Mouse (Mus musculus) urinary bladder, postnatal 36 days (tissue): Measurements from ENCODE around the gene Akt2.

Experiments
- DNase-seq, 2 experiments: peaks; one replicate each; pipeline ENCODE4 v3.0.0; 2022; ENCODE audit warnings: low spot score in 2 of 2, mixed read lengths in 1 of 2

Akt2 gene

GRCm38 (mm10) chr7:27590088-27590487, 1.3 kb upstream of the Akt2 start:
- DNase-seq, result no peak

DNA sequence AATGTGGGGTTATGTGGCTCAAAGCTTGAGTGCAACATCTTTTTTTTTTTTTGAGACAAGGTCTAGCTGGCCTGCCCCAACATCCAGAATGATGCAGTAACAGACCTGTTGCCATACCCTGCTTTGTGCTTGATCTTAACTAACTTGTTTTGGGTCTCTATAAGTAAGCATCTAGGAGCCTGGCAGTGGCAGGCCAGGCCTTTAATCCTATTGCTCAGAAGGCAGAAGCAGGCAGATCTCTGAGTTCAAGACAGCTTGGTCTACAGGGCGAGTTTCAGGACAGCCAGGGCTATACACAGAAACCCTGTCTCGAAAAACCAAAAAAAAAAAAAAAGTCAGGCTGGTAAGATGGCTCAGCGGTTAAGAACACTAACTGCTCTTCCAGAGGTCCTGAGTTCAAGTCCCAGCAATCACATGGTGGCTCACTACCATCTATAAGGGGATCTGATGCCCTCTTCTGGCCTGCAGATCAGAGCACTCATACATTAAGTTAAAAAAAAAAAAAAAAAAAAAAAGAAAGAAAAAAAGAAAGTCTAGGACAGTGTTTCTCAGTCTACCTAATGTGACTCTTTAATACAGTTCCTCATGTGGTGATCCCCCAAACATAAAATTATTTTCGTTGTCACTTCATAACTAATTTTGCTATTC, 662 bp upstream of the Akt2 start:
- no peak for DNase-seq

GRCm38 (mm10) chr7:27592217-27592929, 1.0 kb downstream of the Akt2 start:
- peak; percentile 35 to 36 for DNase-seq

GRCm38 (mm10) chr7:27592934-27593645, 1.7 kb downstream of the Akt2 start:
- no peak for DNase-seq

DNA sequence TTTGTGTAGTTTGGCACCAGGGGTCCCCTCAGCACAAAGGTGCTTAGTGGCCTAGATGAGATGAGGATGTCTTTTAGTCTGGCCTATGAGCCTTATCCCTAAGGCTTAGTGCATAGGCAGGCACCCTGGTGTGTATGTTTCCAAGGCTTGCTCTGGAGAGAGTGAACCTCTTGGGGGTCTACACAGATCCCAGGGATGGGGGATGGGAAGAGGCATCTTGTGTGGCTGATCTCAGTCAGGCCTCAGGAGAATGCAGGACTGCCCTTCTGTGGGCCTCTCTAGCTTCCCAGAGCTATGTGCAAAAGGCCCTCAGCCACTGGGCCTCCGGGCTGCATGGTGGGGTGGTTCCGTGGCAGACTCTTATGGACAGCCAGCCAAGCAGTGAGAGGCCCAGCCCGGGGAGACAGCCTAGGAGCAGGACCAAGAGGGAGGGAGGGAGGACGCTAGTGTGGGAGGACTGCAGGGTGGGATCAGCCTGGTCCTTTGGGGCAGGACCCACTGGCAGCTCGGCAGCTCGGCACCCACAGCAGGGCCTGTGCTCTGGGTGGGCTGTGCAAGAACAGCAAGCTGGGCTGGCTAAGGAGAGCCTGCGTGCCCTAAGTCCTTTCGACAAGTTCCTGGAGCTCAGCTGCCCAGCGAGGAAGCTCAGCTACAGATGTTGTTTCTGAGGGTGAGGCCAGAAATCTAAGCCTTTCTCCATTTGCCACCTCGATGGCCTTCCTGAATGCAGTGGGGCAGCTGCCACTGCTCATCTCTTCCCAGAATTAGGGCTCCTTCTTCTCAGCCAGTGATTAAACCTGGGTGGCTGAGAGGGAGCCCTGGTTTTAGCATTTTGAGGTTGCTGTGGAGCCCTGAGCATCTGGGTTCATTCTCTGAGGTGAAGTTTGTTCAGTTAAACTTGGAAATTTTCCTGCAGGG, 5.5 kb downstream of the Akt2 start:
- peak in 1 of 2 experiments; percentile 56 for DNase-seq

DNA sequence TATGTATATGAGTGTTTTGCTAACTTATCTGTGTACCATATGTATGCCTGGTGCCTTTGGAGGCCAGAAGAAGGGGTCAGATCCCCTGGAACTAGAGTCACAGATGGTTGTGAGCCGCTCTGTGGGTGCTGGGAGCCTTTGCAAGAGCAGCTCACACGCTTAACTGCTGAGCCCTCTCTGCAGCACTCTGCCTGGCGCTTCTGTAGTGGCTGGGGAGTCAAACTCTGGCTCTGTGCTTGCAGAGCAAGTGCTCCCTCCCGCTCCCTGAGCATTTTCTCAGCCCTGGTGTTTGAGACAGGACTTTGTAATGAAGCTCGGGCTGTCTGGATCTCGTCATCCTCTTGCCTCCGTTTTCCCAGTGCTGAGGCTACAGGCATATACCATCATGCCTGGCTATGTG, 6.7 kb downstream of the Akt2 start:
- no peak for DNase-seq

DNA sequence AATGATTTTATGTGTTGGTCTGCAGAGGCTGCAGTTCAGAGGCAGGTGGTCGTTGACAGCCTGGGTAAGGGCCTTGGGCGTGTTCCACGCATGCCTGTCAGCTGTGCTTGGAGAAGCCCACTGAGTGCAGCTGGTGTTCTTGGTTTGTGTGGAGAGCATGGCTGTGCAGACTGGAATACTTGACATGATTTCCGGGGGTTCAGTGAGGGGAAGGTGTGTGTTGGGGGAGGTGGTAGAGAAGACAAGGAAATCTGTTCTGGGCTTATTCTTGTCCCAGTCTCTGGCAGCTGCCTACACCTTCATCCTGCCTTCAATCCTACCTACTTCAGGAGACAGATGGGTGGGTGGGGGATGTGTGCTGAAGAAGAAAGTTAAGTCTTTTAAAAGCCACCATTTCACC, 10.3 kb downstream of the Akt2 start:
- DNase-seq, result no peak

GRCm38 (mm10) chr7:27602161-27602560, 10.8 kb downstream of the Akt2 start:
- no peak for DNase-seq

- no peak for DNase-seq
Observed at GRCm38 (mm10) chr7:27602835-27603234, 11.5 kb downstream of the Akt2 start.

DNA sequence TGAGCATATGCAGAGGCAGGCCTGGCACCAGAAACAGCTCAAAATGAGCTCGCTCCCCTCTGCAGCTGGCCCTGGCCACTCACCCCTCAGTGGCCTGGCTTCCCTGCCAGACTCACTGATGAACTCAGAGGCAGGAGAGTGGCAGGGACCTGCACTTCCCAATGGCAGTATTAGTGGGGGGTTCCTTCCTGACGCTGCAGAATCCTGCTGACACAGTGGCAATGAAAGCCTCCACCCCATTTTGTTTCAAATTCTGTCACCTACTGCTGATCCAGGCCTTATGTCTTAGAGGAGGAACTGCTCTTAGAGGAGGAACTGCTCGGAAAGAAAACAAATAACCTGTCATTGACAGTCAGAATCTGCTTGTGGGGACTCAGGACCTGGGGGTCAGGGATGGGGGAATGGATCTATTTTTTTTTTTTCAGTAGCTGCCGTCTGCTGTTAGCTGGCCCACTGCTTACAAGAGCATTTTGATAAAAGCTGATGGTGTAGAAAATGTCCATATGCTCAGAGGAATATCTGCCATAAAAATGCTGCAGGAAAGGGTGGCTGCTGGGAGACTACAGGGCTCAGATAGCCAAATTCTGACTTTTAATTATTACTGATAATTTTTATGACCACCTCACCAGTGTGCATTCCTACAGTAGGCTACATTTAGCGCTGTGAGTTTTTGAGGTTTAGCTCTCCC, 13.5 kb downstream of the Akt2 start:
- no peak for DNase-seq

GRCm38 (mm10) chr7:27605499-27606285, 14.3 kb downstream of the Akt2 start:
- peak; percentile 39 to 78 for DNase-seq

GRCm38 (mm10) chr7:27606481-27607254, 15.3 kb downstream of the Akt2 start:
- DNase-seq, result no peak

GRCm38 (mm10) chr7:27607580-27607979, 16.2 kb downstream of the Akt2 start:
- DNase-seq, result peak in 1 of 2 experiments; percentile 65

GRCm38 (mm10) chr7:27608130-27608529, 16.8 kb downstream of the Akt2 start:
- no peak for DNase-seq

DNA sequence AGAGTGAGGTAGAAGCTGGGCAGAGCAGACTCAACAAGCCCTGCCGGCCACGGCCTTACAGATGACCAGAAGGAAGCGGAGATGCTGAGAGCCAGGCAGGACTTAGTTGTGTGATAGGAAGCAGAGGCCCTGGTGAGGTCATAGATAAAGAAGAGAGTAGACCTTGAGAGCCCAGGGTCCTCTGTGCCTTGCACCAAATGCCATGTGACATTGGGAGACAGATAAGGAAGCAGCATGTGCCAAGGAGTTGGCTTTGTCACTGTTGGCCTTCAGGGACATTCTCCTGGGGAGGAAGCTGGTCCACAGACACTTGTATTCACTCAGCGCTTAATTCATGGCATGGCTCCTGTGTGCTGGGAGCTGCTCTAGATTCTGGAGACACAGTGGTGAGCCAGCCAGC, 17.9 kb downstream of the Akt2 start:
- no peak for DNase-seq

GRCm38 (mm10) chr7:27609688-27610087, 18.3 kb downstream of the Akt2 start:
- no peak for DNase-seq

DNA sequence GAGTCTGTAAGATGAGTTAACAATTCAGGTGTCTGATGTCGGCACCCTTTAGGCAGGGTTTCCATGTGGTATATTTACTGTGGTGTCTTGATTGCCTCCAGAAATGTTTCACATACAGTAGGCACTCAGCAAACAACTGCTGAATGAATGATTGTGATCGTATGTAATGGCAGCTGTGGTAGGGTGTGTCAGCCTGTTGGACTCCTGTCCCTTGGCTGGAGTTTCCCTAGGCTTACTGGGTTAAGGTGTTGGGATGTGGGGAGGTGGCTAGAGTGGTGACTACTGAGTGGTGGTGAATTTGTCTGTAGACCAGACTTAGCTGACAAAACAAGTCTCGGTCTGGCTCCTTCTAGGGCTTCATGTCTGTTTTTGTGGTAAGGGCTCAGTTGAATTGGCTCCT, 19.0 kb downstream of the Akt2 start:
- DNase-seq, result no peak

GRCm38 (mm10) chr7:27610871-27611270, 19.5 kb downstream of the Akt2 start:
- DNase-seq, result no peak

GRCm38 (mm10) chr7:27612940-27613339, 21.6 kb downstream of the Akt2 start:
- no peak for DNase-seq
